Mouse (Mus musculus): ENCODE data around the gene Trf.
"Not testable (repeated sequence)": the region's sequence is repeated elsewhere in the genome, so short reads cannot be mapped to it uniquely, and the experiment has no call there.

DNA sequence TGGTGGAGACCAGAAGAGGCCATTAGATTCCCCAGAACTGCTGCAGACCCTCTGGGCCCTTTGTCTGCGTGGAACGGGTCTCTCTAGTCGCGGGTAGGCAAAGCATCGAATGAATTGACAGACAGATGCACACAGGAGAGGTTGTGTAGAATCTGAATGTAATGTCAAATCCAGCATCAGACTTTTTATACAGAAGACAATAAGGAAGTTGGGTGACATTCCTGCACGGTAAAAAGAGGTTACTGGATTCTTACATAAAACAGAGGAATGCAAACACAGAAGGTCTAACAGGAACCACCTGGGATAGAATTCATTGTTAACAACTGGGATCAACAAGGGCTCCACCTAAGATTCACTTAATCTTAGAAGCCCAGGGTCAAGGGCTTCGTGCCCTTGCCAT lies 75.1 kb downstream of the Trf start:
- TF ChIP-seq CHD2 (IDR thresholded peaks at IDR 0.05; ENCODE audit: low read length); POLR2A (IDR thresholded peaks at IDR 0.05; ENCODE audit: low read depth, low read length); CTCF (conservative IDR thresholded peaks at IDR 0.05 in 1 of 2, IDR thresholded peaks at IDR 0.05 in 1 of 2; ENCODE audit: low read depth in 2 of 2, low read length in 2 of 2); ZMIZ1 (IDR thresholded peaks at IDR 0.05; ENCODE audit: low read depth, low read length); ETS1 (conservative IDR thresholded peaks at IDR 0.05; ENCODE audit: low read depth, low read length); ELF1 (IDR thresholded peaks at IDR 0.05; ENCODE audit: low read depth, low read length): not testable (repeated sequence)

Measured in CH12.LX (cell line).